Mouse (Mus musculus): ENCODE measurements around the gene Aox1. TPM values are rescaled to one million over a fixed set of nuclear protein-coding genes. Genes with fewer than 3 reads are reported as not detected.

Gene Aox1
- polyA plus RNA-seq, 1 experiment from 2014 or later = 0.97 TPM

GRCm38 (mm10) chr1:58144384-58145069 lies 114.8 kb downstream of the Aox1 start:
- ATAC-seq (ENCODE audit: low read depth) = no peak
- Histone ChIP-seq H3K9me3 (ENCODE audit: control insufficient read depth, low read length) (peaks cover 3% of the 10 kb centered on the region), H3K4me2 (ENCODE audit: low read depth, low read length) (0 out of 2 replicates have a peak overlapping the region, but pooled peaks have one; percentile 13), H3K36me3 (ENCODE audit: control insufficient read depth, insufficient read depth, low read length) (no peaks in the 10 kb centered on the region), H3K4me3 (ENCODE audit: low read length) (no peak overlapping the region), H3K4me1 (replicated peaks; ENCODE audit: control insufficient read depth, insufficient read depth, low read length) (0 out of 2 replicates have a peak, but pooled peaks cover 2% of the 10 kb centered on the region), H3K27me3 (ENCODE audit: control insufficient read depth, insufficient read depth, low read depth, low read length) (no peaks in the 10 kb centered on the region; the same call in 1 of the 2 replicates), H3K9ac (ENCODE audit: low read length) (0 out of 2 replicates have a peak overlapping the region, but pooled peaks have one; percentile 22), H3K27ac (ENCODE audit: low read length) (no peak overlapping the region)
- 11% methylated on average over 10 of the region's 10 CpGs for WGBS

- WGBS = 79% methylated on average over 10 of the region's 10 CpGs
- Histone ChIP-seq H3K9ac (ENCODE audit: low read length) (no peak overlapping the region), H3K4me3 (ENCODE audit: low read length) (no peak overlapping the region), H3K27ac (ENCODE audit: low read length) (no peak overlapping the region), H3K4me1 (replicated peaks; ENCODE audit: control insufficient read depth, insufficient read depth, low read length) (0 out of 2 replicates have a peak, but pooled peaks cover 2% of the 10 kb centered on the region), H3K4me2 (ENCODE audit: low read depth, low read length) (no peak overlapping the region), H3K27me3 (ENCODE audit: control insufficient read depth, insufficient read depth, low read depth, low read length) (no peaks in the 10 kb centered on the region; the same call in 1 of the 2 replicates), H3K36me3 (ENCODE audit: control insufficient read depth, insufficient read depth, low read length) (no peaks in the 10 kb centered on the region), H3K9me3 (ENCODE audit: control insufficient read depth, low read length) (no peaks in the 10 kb centered on the region)
- no peak for ATAC-seq (ENCODE audit: low read depth)
Observed at GRCm38 (mm10) chr1:58146026-58146425, 116.3 kb downstream of the Aox1 start.

- H3K9ac ChIP-seq (ENCODE audit: low read length) = no peak overlapping the region
- H3K27me3 ChIP-seq (ENCODE audit: control insufficient read depth, insufficient read depth, low read depth, low read length) = no peaks in the 10 kb centered on the region; the same call in 1 of the 2 replicates
- no peak overlapping the region for H3K4me2 ChIP-seq (ENCODE audit: low read depth, low read length)
- WGBS = 62% methylated on average over 6 of the region's 6 CpGs
- H3K4me1 ChIP-seq (replicated peaks; ENCODE audit: control insufficient read depth, insufficient read depth, low read length) = 0 out of 2 replicates have a peak, but pooled peaks cover 2% of the 10 kb centered on the region
- no peak overlapping the region for H3K27ac ChIP-seq (ENCODE audit: low read length)
- H3K4me3 ChIP-seq (ENCODE audit: low read length) = no peak overlapping the region
- H3K36me3 ChIP-seq (ENCODE audit: control insufficient read depth, insufficient read depth, low read length) = no peaks in the 10 kb centered on the region
- no peaks in the 10 kb centered on the region for H3K9me3 ChIP-seq (ENCODE audit: control insufficient read depth, low read length)
- no peak for ATAC-seq (ENCODE audit: low read depth)
Observed at GRCm38 (mm10) chr1:58147776-58148175, 118.0 kb downstream of the Aox1 start.

GRCm38 (mm10) chr1:58152247-58152646 lies 122.5 kb downstream of the Aox1 start:
- Histone ChIP-seq H3K4me1 (replicated peaks; ENCODE audit: control insufficient read depth, insufficient read depth, low read length) (no peaks in the 10 kb centered on the region), H3K27me3 (ENCODE audit: control insufficient read depth, insufficient read depth, low read depth, low read length) (no peaks in the 10 kb centered on the region), H3K9ac (ENCODE audit: low read length) (no peak overlapping the region), H3K9me3 (ENCODE audit: control insufficient read depth, low read length) (no peaks in the 10 kb centered on the region), H3K4me2 (ENCODE audit: low read depth, low read length) (no peak overlapping the region), H3K4me3 (ENCODE audit: low read length) (no peak overlapping the region), H3K27ac (ENCODE audit: low read length) (no peak overlapping the region), H3K36me3 (ENCODE audit: control insufficient read depth, insufficient read depth, low read length) (no peaks in the 10 kb centered on the region)
- 59% methylated on average over 8 of the region's 8 CpGs for WGBS
- ATAC-seq (ENCODE audit: low read depth) = no peak

Other genes with a start within 250 kb of the Aox1 start
- 21.8 and 24.5 TPM in 2 replicates for gene Sgo2a, start 34.0 kb upstream of the Aox1 start, polyA plus RNA-seq (2015; fragmentation: Nextera tagmentation; extraction: Ambion mirVana)
- gene Kctd18, start 11.0 kb upstream of the Aox1 start, polyA plus RNA-seq (2015; fragmentation: Nextera tagmentation; extraction: Ambion mirVana) = 17.0 and 17.4 TPM in 2 replicates
- 2.4 and 2.7 TPM in 2 replicates for gene Aox3, start 83.2 kb downstream of the Aox1 start, polyA plus RNA-seq (2015; fragmentation: Nextera tagmentation; extraction: Ambion mirVana)
- 0.05 and 0.26 TPM in 2 replicates for gene Aox4, start 180.5 kb downstream of the Aox1 start, polyA plus RNA-seq (2015; fragmentation: Nextera tagmentation; extraction: Ambion mirVana)
- gene Aox2, start 248.4 kb downstream of the Aox1 start, polyA plus RNA-seq (2015; fragmentation: Nextera tagmentation; extraction: Ambion mirVana) = 0.05 TPM in 1 of 2 replicates, not detected in the other

Data from lung, embryonic 16.5 days (tissue).